Mouse (Mus musculus) CH12.LX (cell line): ENCODE measurements at regions not wholly inside any gene's neighbourhood (a gene's known extent, or its start where the extent isn't known, plus 50 kb on each side); places are given as distances from the start of the nearest gene placed in this dataset.

Experiments used
- DNase-seq: peaks from one replicate; pipeline ENCODE4 v3.0.0-alpha.2; 2013; ENCODE audit errors: extremely low read depth
- H3K27ac ChIP-seq: 2 replicates; pipeline ENCODE4 v1.5.1; 2012; ENCODE audit warnings: low read depth, mild to moderate bottlenecking, control low read depth, moderate library complexity; ENCODE audit not compliant: insufficient read depth
- H3K27me3 ChIP-seq: replicated peaks from 2 replicates; pipeline ENCODE3; 2012; ENCODE audit warnings: inconsistent platforms
- H3K36me3 ChIP-seq, 2 experiments: replicated peaks in 1 of 2; 2 replicates each; pipeline versions ENCODE3 to v1.6.1; 2012; ENCODE audit warnings: inconsistent platforms in 1 of 2, low read length in 1 of 2, mild to moderate bottlenecking in 1 of 2, mixed read lengths in 1 of 2, moderate library complexity in 1 of 2; ENCODE audit not compliant: control insufficient read depth in 1 of 2, insufficient read depth in 1 of 2
- H3K4me1 ChIP-seq, 2 experiments: 2 replicates each; pipeline ENCODE4 v1.6.1; 2012; ENCODE audit warnings: inconsistent platforms in 1 of 2, moderate library complexity in 1 of 2; ENCODE audit not compliant: insufficient read depth in 2 of 2, control insufficient read depth in 1 of 2
- H3K4me2 ChIP-seq: 2 replicates; pipeline ENCODE4 v1.6.1; 2012; ENCODE audit warnings: low read depth, mild to moderate bottlenecking, control low read depth; ENCODE audit not compliant: poor library complexity, insufficient read depth, severe bottlenecking
- H3K4me3 ChIP-seq, 3 experiments: fragments of 150-350 bp in 1 of 3; sonication (generic) in 1 of 3; replicated peaks in 1 of 3; 2 replicates each; pipeline versions ENCODE3 to v1.5.1; 2011 to 2012; ENCODE audit warnings: low read depth in 2 of 3, low read length in 2 of 3, mild to moderate bottlenecking in 2 of 3, moderate library complexity in 2 of 3, control low read depth in 1 of 3, improper control_type of control experiment in 1 of 3, inconsistent platforms in 1 of 3, mixed read lengths in 1 of 3; ENCODE audit not compliant: poor library complexity in 1 of 3
- H3K79me2 ChIP-seq: replicated peaks from 2 replicates; pipeline ENCODE4 v1.6.1; 2012; ENCODE audit warnings: mild to moderate bottlenecking, moderate library complexity; ENCODE audit not compliant: control insufficient read depth, poor library complexity, insufficient read depth, severe bottlenecking; ENCODE audit errors: extremely low read depth
- H3K9ac ChIP-seq: 2 replicates; pipeline ENCODE4 v1.6.1; 2012; ENCODE audit warnings: low read depth, mild to moderate bottlenecking, control low read depth, moderate library complexity; ENCODE audit not compliant: insufficient read depth
- H3K9me3 ChIP-seq: replicated peaks from 2 replicates; pipeline ENCODE3; 2012; ENCODE audit warnings: low read length, inconsistent platforms, mixed read lengths
- BHLHE40 ChIP-seq: IDR thresholded peaks from 2 replicates; pipeline ENCODE4 v1.6.1; 2011; ENCODE audit warnings: mild to moderate bottlenecking, low read depth, low read length, improper control_type of control experiment
- CHD2 ChIP-seq: IDR thresholded peaks from 2 replicates; pipeline ENCODE4 v1.6.1; 2011; ENCODE audit warnings: low read length, improper control_type of control experiment
- CTCF ChIP-seq, 2 experiments: IDR thresholded peaks in 1 of 2; conservative IDR thresholded peaks in 1 of 2; 2 replicates each; pipeline ENCODE4 v1.5.1; 2011 to 2012; ENCODE audit warnings: low read depth in 2 of 2, low read length in 2 of 2, improper control_type of control experiment in 1 of 2, inconsistent platforms in 1 of 2, mild to moderate bottlenecking in 1 of 2, moderate library complexity in 1 of 2
- E2F4 ChIP-seq: IDR thresholded peaks from 2 replicates; pipeline ENCODE4 v1.6.1; 2011; ENCODE audit warnings: low read depth, low read length, improper control_type of control experiment; ENCODE audit not compliant: insufficient replicate concordance
- ELF1 ChIP-seq: IDR thresholded peaks from 2 replicates; pipeline ENCODE4 v1.6.1; 2014; ENCODE audit warnings: low read depth, mild to moderate bottlenecking, inconsistent platforms, low read length, improper control_type of control experiment
- EP300 ChIP-seq: IDR thresholded peaks from 2 replicates; pipeline ENCODE4 v1.6.1; 2011; ENCODE audit warnings: low read length, improper control_type of control experiment
- ETS1 ChIP-seq: conservative IDR thresholded peaks from 2 replicates; pipeline ENCODE4 v1.6.1; 2012; ENCODE audit warnings: low read depth, mild to moderate bottlenecking, inconsistent platforms, low read length, improper control_type of control experiment, moderate library complexity
- GABPA ChIP-seq: IDR thresholded peaks from 2 replicates; pipeline ENCODE4 v1.6.1; 2012; ENCODE audit warnings: low read depth, low read length, improper control_type of control experiment, inconsistent platforms; ENCODE audit not compliant: insufficient replicate concordance
- HCFC1 ChIP-seq: IDR thresholded peaks from 2 replicates; pipeline ENCODE4 v1.6.1; 2012; ENCODE audit warnings: low read depth, mild to moderate bottlenecking, inconsistent platforms, low read length, improper control_type of control experiment
- IRF4 ChIP-seq: IDR thresholded peaks from 2 replicates; pipeline ENCODE4 v1.6.1; 2014; ENCODE audit warnings: low read depth, mild to moderate bottlenecking, inconsistent platforms, low read length, improper control_type of control experiment
- JUN ChIP-seq: IDR thresholded peaks from 2 replicates; pipeline ENCODE4 v1.6.1; 2011; ENCODE audit warnings: low read depth, mild to moderate bottlenecking, low read length, improper control_type of control experiment, moderate library complexity; ENCODE audit not compliant: insufficient read depth
- JUND ChIP-seq: conservative IDR thresholded peaks from 2 replicates; pipeline ENCODE4 v1.6.1; 2011; ENCODE audit warnings: low read depth, low read length, improper control_type of control experiment
- KAT2A ChIP-seq: IDR thresholded peaks from 2 replicates; pipeline ENCODE4 v1.6.1; 2012; ENCODE audit warnings: low read length, improper control_type of control experiment, inconsistent platforms; ENCODE audit not compliant: insufficient replicate concordance
- MAFK ChIP-seq: IDR thresholded peaks from 2 replicates; pipeline ENCODE4 v1.6.1; 2011; ENCODE audit warnings: low read length, improper control_type of control experiment; ENCODE audit not compliant: insufficient replicate concordance
- MAX ChIP-seq: IDR thresholded peaks from 2 replicates; pipeline ENCODE4 v1.6.1; 2011; ENCODE audit warnings: low read length, improper control_type of control experiment
- MXI1 ChIP-seq: IDR thresholded peaks from 2 replicates; pipeline ENCODE4 v1.6.1; 2011; ENCODE audit warnings: mild to moderate bottlenecking, low read depth, low read length, improper control_type of control experiment
- MYC ChIP-seq: IDR thresholded peaks from 2 replicates; pipeline ENCODE4 v1.6.1; 2011; ENCODE audit warnings: low read depth, mild to moderate bottlenecking, improper control_type of control experiment, low read length
- NELFE ChIP-seq: IDR thresholded peaks from 2 replicates; pipeline ENCODE4 v1.6.1; 2011; ENCODE audit warnings: low read depth, low read length, improper control_type of control experiment
- NRF1 ChIP-seq: IDR thresholded peaks from 2 replicates; pipeline ENCODE4 v1.6.1; 2014; ENCODE audit warnings: low read depth, mild to moderate bottlenecking, inconsistent platforms, low read length, improper control_type of control experiment, moderate library complexity
- POLR2A ChIP-seq: IDR thresholded peaks from 2 replicates; pipeline ENCODE4 v1.6.1; 2011; ENCODE audit warnings: low read depth, mild to moderate bottlenecking, improper control_type of control experiment, low read length
- POLR2AphosphoS2 ChIP-seq: IDR thresholded peaks from 2 replicates; pipeline ENCODE4 v1.6.1; 2011; ENCODE audit warnings: low read depth, low read length, improper control_type of control experiment
- RAD21 ChIP-seq: IDR thresholded peaks from 2 replicates; pipeline ENCODE4 v1.6.1; 2011; ENCODE audit warnings: low read depth, mild to moderate bottlenecking, low read length, improper control_type of control experiment, moderate library complexity
- TBP ChIP-seq: conservative IDR thresholded peaks from 2 replicates; pipeline ENCODE4 v1.6.1; 2011; ENCODE audit warnings: low read depth, low read length, improper control_type of control experiment
- TCF12 ChIP-seq: IDR thresholded peaks from 2 replicates; pipeline ENCODE4 v1.6.1; 2014; ENCODE audit warnings: low read depth, mild to moderate bottlenecking, inconsistent platforms, low read length, improper control_type of control experiment
- USF1 ChIP-seq: IDR thresholded peaks from 2 replicates; pipeline ENCODE4 v1.6.1; 2014; ENCODE audit warnings: low read depth, mild to moderate bottlenecking, inconsistent platforms, low read length, improper control_type of control experiment
- USF2 ChIP-seq: conservative IDR thresholded peaks from 2 replicates; pipeline ENCODE4 v1.6.1; 2011; ENCODE audit warnings: low read depth, low read length, improper control_type of control experiment
- ZKSCAN1 ChIP-seq: IDR thresholded peaks from 2 replicates; pipeline ENCODE4 v1.6.1; 2012; ENCODE audit warnings: low read depth, inconsistent platforms, low read length, improper control_type of control experiment, borderline replicate concordance
- ZMIZ1 ChIP-seq: IDR thresholded peaks from 2 replicates; pipeline ENCODE4 v1.6.1; 2012; ENCODE audit warnings: low read depth, mild to moderate bottlenecking, inconsistent platforms, low read length, improper control_type of control experiment
- ZNF384 ChIP-seq: IDR thresholded peaks from 2 replicates; pipeline ENCODE4 v1.6.1; 2012; ENCODE audit warnings: low read depth, low read length, improper control_type of control experiment, inconsistent platforms
- dilution Hi-C: fragments of 300-500 bp; cut with MboI; formaldehyde crosslinking; loops from 2 replicates; pipeline ENCODE4 v1.14.3; 2020; ENCODE audit warnings: low sequenced_read_pairs; ENCODE audit not compliant: extremely low pct_unique_long_range_greater_than_20kb, extremely low pct_ligation_motif_present
- in situ Hi-C: fragments of 300-500 bp; cut with MboI; formaldehyde crosslinking; loops from 3 replicates; pipeline ENCODE4 v1.14.3; 2019; ENCODE audit warnings: low sequenced_read_pairs, low pct_ligation_motif_present, low pct_unique_long_range_greater_than_20kb, mixed read lengths

- DNase-seq, result no peak
- in situ Hi-C loops, result no loop called here
- dilution Hi-C loops, result no loop called here
- Histone ChIP-seq H3K4me3 (no peak overlapping the region), H3K4me1 (no peaks in the 10 kb centered on the region), H3K36me3 (no peaks in the 10 kb centered on the region), H3K4me2 (no peak overlapping the region), H3K9ac (no peak overlapping the region), H3K9me3 (no peaks in the 10 kb centered on the region), H3K27me3 (peaks cover 14% of the 10 kb centered on the region), H3K27ac (no peak overlapping the region), H3K79me2 (no peaks in the 10 kb centered on the region)
- no peak for TF ChIP-seq RAD21
- no peak for TF ChIP-seq NRF1
- TF ChIP-seq ZKSCAN1, result no peak
- no peak for TF ChIP-seq BHLHE40
- TF ChIP-seq KAT2A, result no peak
- no peak for TF ChIP-seq ZNF384
- TF ChIP-seq NELFE, result no peak
- no peak for TF ChIP-seq CHD2
- TF ChIP-seq USF1, result no peak
- no peak for TF ChIP-seq JUN
- no peak for TF ChIP-seq MAX
- no peak for TF ChIP-seq EP300
- TF ChIP-seq MYC, result no peak
- no peak for TF ChIP-seq JUND
- TF ChIP-seq POLR2A, result no peak
- TF ChIP-seq HCFC1, result no peak
- no peak for TF ChIP-seq MAFK
- TF ChIP-seq MXI1, result no peak
- TF ChIP-seq TCF12, result no peak
- no peak for TF ChIP-seq CTCF (conservative IDR thresholded peaks at IDR 0.05 in 1 of 2, IDR thresholded peaks at IDR 0.05 in 1 of 2; ENCODE audit: low read depth in 2 of 2, low read length in 2 of 2)
These were observed 109.1 kb downstream of the Ddx11 start for GRCm38 (mm10) chr17:66232391-66232790.

- Histone ChIP-seq H3K9ac (no peak overlapping the region), H3K4me1 (no peaks in the 10 kb centered on the region), H3K79me2 (no peaks in the 10 kb centered on the region), H3K4me2 (0 out of 2 replicates have a peak overlapping the region, but pooled peaks have one; percentile 29), H3K4me3 (no peak overlapping the region), H3K36me3 (no peaks in the 10 kb centered on the region), H3K9me3 (no peaks in the 10 kb centered on the region), H3K27ac (no peak overlapping the region), H3K27me3 (peaks cover 12% of the 10 kb centered on the region)
- dilution Hi-C loops (no loop called here), in situ Hi-C loops (no loop called here)
- DNase-seq, result no peak
- no peak for TF ChIP-seq JUND
- TF ChIP-seq NELFE, result no peak
- TF ChIP-seq EP300, result no peak
- TF ChIP-seq BHLHE40, result no peak
- no peak for TF ChIP-seq MAX
- no peak for TF ChIP-seq ZKSCAN1
- no peak for TF ChIP-seq USF2
- TF ChIP-seq NRF1, result no peak
- no peak for TF ChIP-seq TBP
- no peak for TF ChIP-seq ZMIZ1
- TF ChIP-seq JUN, result no peak
- TF ChIP-seq E2F4, result no peak
- TF ChIP-seq MXI1, result no peak
- TF ChIP-seq MYC, result no peak
- TF ChIP-seq ELF1, result no peak
- no peak for TF ChIP-seq GABPA
- no peak for TF ChIP-seq IRF4
- TF ChIP-seq ETS1, result no peak
- no peak for TF ChIP-seq POLR2AphosphoS2
These were observed 109.6 kb downstream of the Ddx11 start for GRCm38 (mm10) chr17:66232891-66233421.
